Mouse (Mus musculus) cerebellum, adult 9-11 months (tissue): ENCODE results near the gene Sppl2a.
"Not testable (repeated sequence)": the region's sequence is repeated elsewhere in the genome, so short reads cannot be mapped to it uniquely, and the experiment has no call there.

ENCODE experiments used
- DNase-seq: peaks from one replicate; pipeline ENCODE4 v3.0.0; 2022

Sppl2a gene

GRCm38 (mm10) chr2:126894245-126894644, 38.8 kb downstream of the Sppl2a start:
- DNase-seq, result no peak

GRCm38 (mm10) chr2:126892316-126892715, 40.7 kb downstream of the Sppl2a start:
- no peak for DNase-seq

DNA sequence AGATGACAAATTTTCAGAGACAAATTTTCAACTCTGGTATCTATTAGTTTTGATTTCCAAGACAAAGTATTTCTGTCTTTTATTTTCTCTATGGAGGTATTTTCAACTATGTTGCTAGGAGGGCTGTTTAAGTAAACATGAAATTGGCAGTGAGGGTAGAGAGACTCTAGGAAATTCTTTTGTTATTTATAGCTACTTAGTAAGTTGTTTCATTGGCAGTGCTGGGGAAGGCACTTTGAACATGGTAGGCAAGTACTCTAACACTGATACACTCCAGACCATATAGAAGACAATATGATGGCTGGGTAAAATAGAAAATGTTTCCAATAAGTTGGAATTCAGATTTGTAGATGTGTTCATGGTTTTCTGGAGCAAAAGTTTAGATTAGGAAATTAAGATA, 41.3 kb downstream of the Sppl2a start:
- no peak for DNase-seq

DNA sequence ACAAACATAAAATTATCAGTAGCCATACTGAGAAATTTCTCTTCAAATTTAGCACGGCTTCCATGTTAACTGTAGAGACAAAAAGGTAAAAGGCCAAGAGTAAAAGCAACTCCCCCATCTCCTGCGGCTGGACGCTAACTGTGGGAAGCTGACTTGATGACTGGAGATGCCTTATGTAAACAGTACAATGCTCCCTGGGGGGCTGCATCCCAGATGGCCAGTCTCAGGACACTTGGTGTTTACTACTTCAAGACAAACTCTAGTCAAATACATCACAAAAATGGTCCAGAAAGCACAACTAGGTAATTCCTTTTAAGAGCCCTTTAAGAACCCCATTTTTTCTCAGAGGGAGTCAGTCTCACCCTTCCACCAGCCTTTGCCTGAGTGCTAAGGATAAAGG, 45.9 kb downstream of the Sppl2a start:
- no peak for DNase-seq

DNA sequence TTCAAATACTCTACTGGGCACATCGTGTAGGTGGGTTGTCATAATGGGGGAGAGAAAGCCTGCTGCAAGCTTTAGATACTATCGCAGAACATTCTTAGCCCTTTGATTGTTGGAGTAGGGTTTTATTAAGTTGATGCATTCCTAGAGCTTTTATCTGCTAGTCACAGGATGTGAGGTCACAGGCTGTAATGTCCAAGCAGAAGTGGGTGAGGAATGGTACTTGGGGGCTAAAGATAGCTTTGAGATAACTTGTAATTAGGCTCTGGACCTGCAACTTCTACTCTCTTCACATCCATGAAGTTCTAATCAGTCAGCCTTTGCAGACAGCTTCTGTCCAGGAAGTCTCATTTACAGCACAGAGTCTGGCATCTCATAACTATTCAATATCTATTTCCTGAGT, 47.2 kb downstream of the Sppl2a start:
- DNase-seq, result no peak

DNA sequence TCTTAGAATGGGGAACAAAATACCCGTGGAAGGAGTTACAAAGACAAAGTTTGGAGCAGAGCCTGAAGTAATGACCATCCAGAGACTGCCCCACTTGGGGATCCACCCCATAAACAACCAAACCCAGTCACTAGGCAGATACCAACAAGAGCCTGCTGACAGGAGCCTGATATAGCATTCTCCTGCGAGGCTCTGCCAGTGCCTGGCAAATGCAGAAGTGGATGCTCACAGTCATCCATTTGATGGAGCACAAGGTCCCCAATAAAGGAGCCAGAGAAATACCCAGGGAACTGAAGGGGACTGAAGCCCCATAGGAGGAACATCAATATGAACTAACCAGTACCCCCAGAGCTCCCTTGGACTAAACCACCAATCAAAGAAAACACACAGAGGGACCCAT, 50.3 kb downstream of the Sppl2a start:
- not testable (repeated sequence) for DNase-seq

- DNase-seq, result no peak
Measured at GRCm38 (mm10) chr2:126877991-126878390, 55.0 kb downstream of the Sppl2a start.

DNA sequence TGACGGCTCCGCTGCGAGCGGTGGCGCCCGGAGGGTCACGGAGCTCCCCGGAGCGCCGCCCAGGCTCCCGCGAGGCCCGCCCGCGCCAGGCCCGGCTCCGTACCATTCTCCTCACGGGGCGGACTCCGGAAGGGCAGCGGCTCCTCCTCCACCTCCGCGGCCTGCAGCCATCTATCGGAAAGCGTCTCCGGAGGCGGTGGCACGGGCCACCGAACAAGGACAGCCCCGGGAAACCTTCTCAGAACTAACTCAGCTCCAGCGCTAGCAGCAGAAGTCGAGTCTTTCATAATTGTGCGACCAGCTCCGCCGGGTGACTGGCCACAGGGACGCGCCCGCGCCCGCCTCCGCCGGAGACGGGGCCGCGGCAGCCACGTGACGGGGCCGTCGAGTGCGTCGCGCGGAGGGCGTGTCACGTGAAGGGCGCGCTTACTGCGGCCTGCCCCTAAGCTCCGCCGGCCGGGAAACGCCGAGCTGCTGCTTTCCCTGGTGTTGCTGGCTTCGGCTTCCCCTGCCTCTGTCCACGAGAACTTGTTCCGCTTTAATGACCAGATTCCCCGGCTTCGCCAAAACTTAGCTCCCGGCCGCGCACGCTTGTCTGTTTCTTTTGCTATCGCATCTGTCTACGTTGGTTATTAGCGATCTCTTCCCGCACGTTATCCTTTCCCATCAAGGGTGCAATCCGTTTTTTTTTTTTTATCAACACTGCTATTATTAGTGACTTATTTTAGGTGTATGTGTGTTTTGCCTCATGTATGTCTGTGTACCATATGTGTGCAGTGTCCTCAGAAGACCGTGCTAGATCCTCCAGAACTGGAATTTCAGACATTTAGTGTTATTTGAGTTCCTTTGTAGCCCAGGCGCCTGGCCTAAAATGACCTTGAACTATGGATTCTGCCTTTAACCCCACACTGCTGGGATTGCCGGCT, 56.9 kb downstream of the Sppl2a start, which contains the start of gene Trpm7:
TSS of gene Trpm7 (minus strand) at position 360 of the 926 bp plus-strand sequence.
- peak; percentile 94 for DNase-seq

DNA sequence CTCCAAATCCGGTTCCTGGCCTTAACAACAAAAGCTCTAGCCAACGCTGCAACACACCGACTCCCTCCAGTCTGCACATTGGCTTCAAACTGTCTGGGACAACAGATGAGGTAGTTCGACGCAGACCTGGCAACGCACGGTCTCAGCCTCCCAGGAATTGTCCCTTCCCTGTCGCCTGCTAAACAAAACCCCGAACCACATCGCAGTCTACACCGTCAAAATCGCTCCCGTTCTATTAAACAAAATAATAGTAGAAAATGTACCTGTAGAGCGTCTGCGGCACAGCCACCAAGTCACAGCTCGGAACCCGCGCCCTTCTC, 57.6 kb downstream of the Sppl2a start:
- peak; percentile 54 for DNase-seq

DNA sequence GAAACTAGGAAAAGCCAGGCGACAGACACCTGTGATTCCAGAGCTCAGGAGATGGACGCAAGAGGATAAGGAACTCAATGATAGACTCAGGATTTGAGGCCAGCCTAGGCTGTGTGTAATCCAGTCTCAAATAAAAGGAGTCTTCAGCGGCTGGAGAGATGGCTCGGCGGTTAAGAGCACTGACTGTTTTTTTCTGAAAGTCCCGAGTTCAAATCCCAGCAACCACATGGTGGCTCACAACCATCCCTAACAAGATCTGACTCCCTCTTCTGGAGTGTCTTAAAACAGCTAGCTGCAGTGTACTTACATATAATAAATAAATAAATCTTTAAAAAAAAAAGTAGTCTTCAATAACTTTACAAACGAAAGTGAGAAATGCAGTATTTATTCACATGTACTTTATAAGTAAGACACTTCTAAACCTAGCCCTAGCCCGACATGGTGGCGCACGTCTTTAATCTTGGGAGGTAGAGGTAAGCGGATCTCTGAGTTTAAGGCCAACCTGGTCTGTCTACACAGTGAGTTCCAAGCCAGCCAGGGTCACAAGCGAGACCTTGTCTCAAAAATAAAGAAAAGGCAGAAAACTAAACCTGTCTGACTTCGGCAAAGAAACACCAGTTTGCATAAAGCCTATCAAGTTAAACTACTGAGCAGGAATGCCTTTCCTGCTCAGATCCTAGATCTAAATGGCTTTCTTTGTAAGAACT, 58.1 kb downstream of the Sppl2a start:
- peak; percentile 16 for DNase-seq

GRCm38 (mm10) chr2:126866301-126866700, 66.7 kb downstream of the Sppl2a start:
- DNase-seq, result no peak

GRCm38 (mm10) chr2:126865501-126866199, 67.4 kb downstream of the Sppl2a start:
- no peak for DNase-seq

DNA sequence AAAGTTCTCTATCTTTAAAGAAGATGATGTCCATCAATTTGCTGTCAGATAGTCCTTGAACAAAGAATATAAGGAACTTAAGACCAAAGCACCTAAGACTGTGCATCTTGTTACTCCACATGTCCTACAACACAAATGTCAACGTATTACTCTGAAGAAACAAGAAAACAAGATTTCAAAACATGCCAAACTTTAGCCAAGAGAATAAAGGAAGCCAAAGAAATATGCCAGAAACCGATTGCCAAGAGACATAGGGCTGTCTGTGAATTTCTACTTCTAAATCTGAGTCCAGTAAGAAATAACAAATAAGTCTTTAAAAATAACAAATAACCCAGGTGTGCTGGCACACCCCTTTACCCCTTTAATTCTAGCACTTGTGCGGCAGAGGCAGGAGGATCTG, 68.0 kb downstream of the Sppl2a start:
- DNase-seq, result no peak

DNA sequence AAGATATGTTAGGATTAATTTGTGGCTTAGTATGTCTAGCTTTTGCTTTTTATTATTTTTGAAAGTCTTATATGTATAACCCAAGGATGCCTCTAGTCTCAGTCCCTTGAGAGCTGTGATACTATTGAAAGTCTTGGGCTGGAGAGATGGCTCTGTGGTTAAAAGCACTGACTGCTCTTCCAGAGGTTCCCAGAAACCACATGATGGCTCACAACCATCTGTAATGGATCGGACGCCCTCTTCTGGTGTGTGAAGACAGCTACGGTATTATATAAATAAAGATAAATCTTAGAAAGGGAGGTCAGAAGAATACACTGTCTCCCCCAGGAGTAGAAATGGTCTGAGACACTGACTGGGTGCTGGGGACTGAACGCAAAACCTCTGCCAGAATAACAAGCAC, 88.3 kb downstream of the Sppl2a start:
- no peak for DNase-seq
